Mouse (Mus musculus) pancreas, adult 10 weeks (tissue): Measurements from ENCODE around the gene Apoe. TPM values are rescaled to one million over a fixed set of nuclear protein-coding genes. Genes with fewer than 3 reads are reported as not detected.

Experiments
- polyA plus RNA-seq: library from polyadenylated mRNA; stranded (reverse); fragments of 350-450 nt; fragmentation: Illumina TruSeq; extraction: RNeasy Lipid Tissue Mini Kit (QIAGEN cat#74804); gene quantifications from one replicate; pipeline ENCODE4 v1.2.3, GENCODE M21; 2015; ENCODE audit warnings: low read depth, low replicate concordance; ENCODE audit not compliant: insufficient read depth

Apoe gene
- polyA plus RNA-seq: 298 TPM

GRCm38 (mm10) chr7:19698907-19699826 is at the start of gene Apoe:
Gene Apoe (minus strand): TSS chr7:19699188.

GRCm38 (mm10) chr7:19715239-19716054 is 16.5 kb upstream of the Apoe start, which contains the start of gene Tomm40:
Gene Tomm40 (minus strand): TSS chr7:19715438.

DNA sequence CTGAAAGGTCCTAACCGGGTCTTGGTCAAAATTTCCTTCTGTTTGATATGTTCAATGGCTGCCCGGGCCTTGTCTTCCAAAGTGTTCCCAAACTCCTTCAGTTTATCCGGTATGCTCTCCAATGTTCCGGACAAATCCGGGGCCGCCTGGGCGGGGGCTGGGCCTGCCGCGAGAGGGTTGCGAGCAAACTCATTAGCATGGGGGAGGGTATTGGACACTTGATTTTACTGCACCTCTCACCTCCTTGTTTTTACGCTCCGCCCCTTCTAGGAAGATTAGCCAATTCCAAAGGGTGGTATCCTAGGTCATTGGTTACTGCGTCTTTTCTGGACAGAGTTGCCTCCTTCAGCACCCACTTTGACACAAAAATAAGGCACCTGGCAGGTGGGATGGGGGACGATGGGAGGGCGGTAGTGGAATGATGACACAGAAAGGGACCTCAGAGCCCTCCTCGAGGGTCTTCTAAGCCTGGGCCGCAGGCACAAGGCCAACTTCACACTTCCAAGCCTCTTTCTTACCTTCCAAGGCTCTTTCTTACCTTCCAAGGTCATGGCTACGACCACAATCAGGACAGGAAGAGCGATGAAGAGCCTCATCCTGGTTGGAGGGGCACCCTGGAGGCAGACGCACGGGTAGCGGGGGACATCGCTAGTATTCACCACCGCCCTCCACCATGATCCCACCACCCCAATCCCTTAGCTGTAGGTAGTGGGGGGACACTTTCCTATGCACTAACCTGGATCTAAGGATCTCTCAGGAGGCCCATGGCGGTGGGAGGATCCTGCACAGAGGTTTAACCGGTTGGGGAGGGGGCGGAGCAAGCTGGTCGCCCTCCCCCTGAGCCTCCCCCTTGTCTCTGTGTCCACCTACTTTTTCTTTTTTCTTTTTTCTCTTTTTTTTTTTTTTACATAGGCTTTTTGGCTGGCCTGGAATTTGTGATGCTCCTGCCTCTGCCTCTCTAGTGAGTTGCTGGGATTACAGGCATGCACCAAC is 6.8 kb downstream of the Apoe start, which contains the start of gene Apoc1:
Gene Apoc1 (minus strand): TSS at position 788 of the 993 bp plus-strand sequence.

DNA sequence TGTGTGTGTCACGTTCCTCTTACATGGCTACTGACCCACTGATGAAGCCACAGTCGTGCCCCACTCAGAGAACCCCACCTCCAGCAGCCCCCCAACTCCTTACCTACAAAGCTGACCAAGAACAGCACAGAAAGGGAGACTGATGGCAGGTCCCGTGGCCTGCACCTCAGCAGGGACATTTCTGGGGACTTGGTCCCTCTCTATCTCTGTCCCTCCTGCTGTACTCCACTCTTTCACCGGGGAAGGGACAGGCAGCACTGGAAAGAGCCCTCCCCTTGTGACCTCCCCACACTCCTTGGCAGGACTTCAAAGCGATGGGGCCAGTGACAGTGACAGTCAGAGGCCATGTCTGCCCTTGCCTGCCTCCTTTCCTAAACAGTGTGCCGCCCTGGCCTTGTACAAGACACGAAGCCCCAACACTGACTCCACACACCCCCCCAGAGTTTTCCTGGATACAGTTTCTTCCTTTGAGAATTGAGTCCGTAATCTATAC is 17.7 kb downstream of the Apoe start, which contains the start of the genes Gm44805 and Apoc4:
Gene Gm44805 (minus strand): TSS at position 222 of the 493 bp plus-strand sequence.
Gene Apoc4 (minus strand): TSS at position 278 of the 493 bp plus-strand sequence.

DNA sequence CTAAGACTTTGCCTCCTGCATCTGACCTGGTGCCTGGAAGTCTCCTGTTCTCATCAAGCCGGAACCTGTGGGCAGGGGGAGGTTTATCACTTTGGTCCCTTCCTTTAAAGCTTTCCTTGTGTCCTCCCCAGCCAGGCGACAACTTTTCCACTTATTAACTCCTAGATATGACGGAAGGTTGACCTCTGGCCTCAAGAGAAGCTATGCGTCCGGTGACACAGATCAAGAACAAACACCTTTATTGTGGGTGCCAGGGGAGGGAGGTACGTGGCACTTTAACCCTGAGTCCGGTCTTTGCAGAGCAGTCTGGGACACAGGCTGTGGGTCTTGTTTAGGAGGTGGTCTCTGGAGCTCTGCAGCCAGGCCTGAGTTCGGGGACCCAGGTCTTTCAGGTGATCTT is 21.1 kb downstream of the Apoe start, which contains the start of gene Apoc2:
Gene Apoc2 (minus strand): TSS at position 70 of the 400 bp plus-strand sequence.

GRCm38 (mm10) chr7:19664955-19665841 is 33.8 kb downstream of the Apoe start, which contains the start of gene Clptm1:
Gene Clptm1 (minus strand): TSS chr7:19665033.

Other genes starting within 250 kb of the Apoe start
- 7.8 TPM for gene Mark4, start 240.4 kb downstream of the Apoe start, polyA plus RNA-seq
- gene Exoc3l2, start 235.9 kb downstream of the Apoe start, polyA plus RNA-seq: 14.3 TPM
- 1.00 TPM for gene Bloc1s3, start 190.8 kb downstream of the Apoe start, polyA plus RNA-seq
- 19.1 TPM for gene Trappc6a, start 190.8 kb downstream of the Apoe start, polyA plus RNA-seq
- not detected for gene Nkpd1, start 181.3 kb downstream of the Apoe start, polyA plus RNA-seq
- 31.9 TPM for gene Ppp1r37, start 136.1 kb downstream of the Apoe start, polyA plus RNA-seq
- gene Zfp296, start 121.9 kb downstream of the Apoe start, polyA plus RNA-seq: not detected
- gene Gemin7, start 121.6 kb downstream of the Apoe start, polyA plus RNA-seq: 23.7 TPM
- 22.2 TPM for gene Clasrp, start 94.7 kb downstream of the Apoe start, polyA plus RNA-seq
- 4.5 TPM for gene Relb, start 69.8 kb downstream of the Apoe start, polyA plus RNA-seq
- 22.6 TPM for gene Clptm1, start 34.2 kb downstream of the Apoe start, polyA plus RNA-seq
- gene Apoc2, start 21.2 kb downstream of the Apoe start, polyA plus RNA-seq: not detected
- gene Gm44805, start 17.8 kb downstream of the Apoe start, polyA plus RNA-seq: not detected
- not detected for gene Apoc4, start 17.7 kb downstream of the Apoe start, polyA plus RNA-seq
- gene Apoc1, start 6.5 kb downstream of the Apoe start, polyA plus RNA-seq: 15.3 TPM
- 10.2 TPM for gene Tomm40, start 16.2 kb upstream of the Apoe start, polyA plus RNA-seq
- gene Nectin2, start 51.3 kb upstream of the Apoe start, polyA plus RNA-seq: 7.7 TPM
- 37.8 TPM for gene Bcam, start 71.8 kb upstream of the Apoe start, polyA plus RNA-seq
- 4.5 TPM for gene Cblc, start 97.6 kb upstream of the Apoe start, polyA plus RNA-seq
- 11.1 TPM for gene Bcl3, start 123.6 kb upstream of the Apoe start, polyA plus RNA-seq
- gene Gm19345, start 152.8 kb upstream of the Apoe start, polyA plus RNA-seq: not detected
- not detected for gene Ceacam16, start 162.1 kb upstream of the Apoe start, polyA plus RNA-seq
- not detected for gene Ceacam19, start 188.8 kb upstream of the Apoe start, polyA plus RNA-seq
- gene Pvr, start 222.0 kb upstream of the Apoe start, polyA plus RNA-seq: 5.6 TPM